Mouse (Mus musculus) bone marrow, adult 2 months (tissue): Measurements from ENCODE around the gene Ccdc33. TPM values are rescaled to one million over a fixed set of nuclear protein-coding genes. Genes with fewer than 3 reads are reported as not detected.

Experiments used
- H3K27ac ChIP-seq: fragments of 200-500 bp; 2 replicates; pipeline ENCODE4 v1.5.1; 2012; ENCODE audit warnings: low read depth, mild to moderate bottlenecking, control low read depth, inconsistent platforms, low read length; ENCODE audit not compliant: control insufficient read depth, poor library complexity, insufficient read depth
- H3K4me1 ChIP-seq: fragments of 200-500 bp; 2 replicates; pipeline ENCODE4 v1.6.1; 2011; ENCODE audit warnings: low read length; ENCODE audit not compliant: control insufficient read depth, insufficient read depth
- H3K4me3 ChIP-seq: fragments of 200-500 bp; replicated peaks from 2 replicates; pipeline ENCODE3; 2011; ENCODE audit warnings: mild to moderate bottlenecking, low read depth, low read length, control low read depth; ENCODE audit not compliant: control insufficient read depth
- CTCF ChIP-seq: fragments of 200-500 bp; IDR thresholded peaks from 2 replicates; pipeline ENCODE4 v1.5.1; 2011; ENCODE audit warnings: low read length, control low read depth; ENCODE audit not compliant: control insufficient read depth, insufficient read depth
- POLR2A ChIP-seq: fragments of 200-500 bp; IDR thresholded peaks from 2 replicates; pipeline ENCODE4 v1.6.1; 2011; ENCODE audit warnings: low read depth, mild to moderate bottlenecking, control low read depth, low read length, borderline replicate concordance; ENCODE audit not compliant: control insufficient read depth
- WGBS: fragments of 180-500 bp; shearing (Covaris S2); methylation state at CpG from one replicate; pipeline ENCODE4 v1.1.7; 2018; 5-methylcytosine and 5-hydroxymethylcytosine counted together
- polyA plus RNA-seq: library from polyadenylated mRNA; stranded (reverse); fragments of >200 nt; gene quantifications from 2 replicates; pipeline ENCODE4 v1.2.4, GENCODE M21; 2011; ENCODE audit warnings: low replicate concordance; ENCODE audit not compliant: missing spikeins, insufficient read depth, insufficient read length

Gene Ccdc33
- polyA plus RNA-seq, 1 experiment: not detected

GRCm38 (mm10) chr9:58105595-58106169, 12.9 kb downstream of the Ccdc33 start:
- no peak overlapping the region for H3K27ac ChIP-seq
- no peak overlapping the region for H3K4me3 ChIP-seq
- TF ChIP-seq CTCF: no peak
- no peak for TF ChIP-seq POLR2A
- no peaks in the 10 kb centered on the region for H3K4me1 ChIP-seq
- 68% methylated on average over 15 of the region's 15 CpGs for WGBS

- H3K27ac ChIP-seq: no peak overlapping the region
- H3K4me1 ChIP-seq: no peaks in the 10 kb centered on the region
- 89% methylated on average over 6 of the region's 6 CpGs for WGBS
- no peak overlapping the region for H3K4me3 ChIP-seq
- no peak for TF ChIP-seq CTCF
- TF ChIP-seq POLR2A: no peak
These were observed 15.0 kb downstream of the Ccdc33 start for GRCm38 (mm10) chr9:58103647-58104046.

- no peak for TF ChIP-seq POLR2A
- no peak for TF ChIP-seq CTCF
- no peak overlapping the region for H3K27ac ChIP-seq
- WGBS: 58% methylated on average over 4 of the region's 4 CpGs
- no peaks in the 10 kb centered on the region for H3K4me1 ChIP-seq
- H3K4me3 ChIP-seq: no peak overlapping the region
These were observed 16.6 kb downstream of the Ccdc33 start for GRCm38 (mm10) chr9:58102013-58102412.

GRCm38 (mm10) chr9:58099836-58100565, 18.6 kb downstream of the Ccdc33 start:
- no peak for TF ChIP-seq POLR2A
- no peak for TF ChIP-seq CTCF
- WGBS: 67% methylated on average over 5 of the region's 5 CpGs
- H3K4me3 ChIP-seq: no peak overlapping the region
- H3K4me1 ChIP-seq: no peaks in the 10 kb centered on the region
- H3K27ac ChIP-seq: no peak overlapping the region

GRCm38 (mm10) chr9:58096629-58097301, 21.9 kb downstream of the Ccdc33 start:
- Histone ChIP-seq H3K4me1 (no peaks in the 10 kb centered on the region), H3K27ac (no peak overlapping the region), H3K4me3 (no peak overlapping the region)
- TF ChIP-seq CTCF (no peak), POLR2A (no peak)
- 80% methylated on average over 5 of the region's 5 CpGs for WGBS

GRCm38 (mm10) chr9:58095977-58096376, 22.6 kb downstream of the Ccdc33 start:
- H3K27ac ChIP-seq: no peak overlapping the region
- 83% methylated on average over 6 of the region's 6 CpGs for WGBS

GRCm38 (mm10) chr9:58093776-58094175, 24.8 kb downstream of the Ccdc33 start:
- 69% methylated on average over 3 of the region's 3 CpGs for WGBS
- no peak overlapping the region for H3K4me3 ChIP-seq
- H3K27ac ChIP-seq: no peak overlapping the region
- TF ChIP-seq CTCF (no peak), POLR2A (no peak)
- no peaks in the 10 kb centered on the region for H3K4me1 ChIP-seq

More at GRCm38 (mm10) chr9:58095977-58096376, 22.6 kb downstream of the Ccdc33 start:
- TF ChIP-seq CTCF: no peak
- no peaks in the 10 kb centered on the region for H3K4me1 ChIP-seq
- H3K4me3 ChIP-seq: no peak overlapping the region

GRCm38 (mm10) chr9:58092581-58093269, 25.9 kb downstream of the Ccdc33 start:
- 62% methylated on average over 7 of the region's 7 CpGs for WGBS
- no peak overlapping the region for H3K27ac ChIP-seq
- H3K4me1 ChIP-seq: no peaks in the 10 kb centered on the region
- no peak overlapping the region for H3K4me3 ChIP-seq
- TF ChIP-seq CTCF (no peak), POLR2A (no peak)
